Mouse (Mus musculus) stomach, postnatal 0 days (tissue): ENCODE results near the gene Olfr672. TPM values are rescaled to one million over a fixed set of nuclear protein-coding genes. Genes with fewer than 3 reads are reported as not detected.
"Not testable (repeated sequence)": the region's sequence is repeated elsewhere in the genome, so short reads cannot be mapped to it uniquely, and the experiment has no call there.

Experiments used
- ATAC-seq: fragments of 200-750 bp; cut with Nextera tagmentation; 2 replicates; pipeline ENCODE4 v1.8.0; 2017; ENCODE audit not compliant: low FRiP score, low TSS enrichment
- DNase-seq: peaks from one replicate; pipeline ENCODE4 v3.0.0-alpha.2; 2016; ENCODE audit warnings: low spot score
- H3K27ac ChIP-seq: fragments of 300-500 bp; sonication (generic); replicated peaks from 2 replicates; pipeline ENCODE4 v1.5.1; 2014; ENCODE audit warnings: mild to moderate bottlenecking, control low read depth
- H3K27me3 ChIP-seq: fragments of 300-500 bp; sonication (generic); 2 replicates; pipeline ENCODE4 v1.6.1; 2014; ENCODE audit warnings: low read length; ENCODE audit not compliant: control insufficient read depth, insufficient read depth
- H3K36me3 ChIP-seq: fragments of 300-500 bp; sonication (generic); 2 replicates; pipeline ENCODE4 v1.6.1; 2014; ENCODE audit warnings: low read length, mixed read lengths; ENCODE audit not compliant: control insufficient read depth, insufficient read depth
- H3K4me1 ChIP-seq: fragments of 300-500 bp; sonication (generic); replicated peaks from 2 replicates; pipeline ENCODE4 v1.6.1; 2014; ENCODE audit warnings: antibody characterized with exemption; ENCODE audit not compliant: control insufficient read depth, insufficient read depth
- H3K4me2 ChIP-seq: fragments of 300-500 bp; sonication (generic); replicated peaks from 2 replicates; pipeline ENCODE4 v1.6.1; 2014; ENCODE audit warnings: low read depth, mild to moderate bottlenecking, control low read depth, moderate library complexity
- H3K4me3 ChIP-seq: fragments of 300-500 bp; sonication (generic); 2 replicates; pipeline ENCODE4 v1.5.1; 2014; ENCODE audit warnings: low read depth, low read length, control low read depth
- H3K9ac ChIP-seq: fragments of 300-500 bp; sonication (generic); 2 replicates; pipeline ENCODE4 v1.6.1; 2014; ENCODE audit warnings: mild to moderate bottlenecking, low read length, control low read depth, mixed read lengths
- H3K9me3 ChIP-seq: fragments of 300-500 bp; sonication (generic); 2 replicates; pipeline ENCODE4 v1.6.1; 2016; ENCODE audit warnings: low read length; ENCODE audit not compliant: control insufficient read depth
- CTCF ChIP-seq: IDR thresholded peaks from 2 replicates; pipeline ENCODE4 v1.5.1; 2016; ENCODE audit warnings: antibody characterized with exemption, low read depth, mild to moderate bottlenecking, moderate library complexity
- EP300 ChIP-seq: optimal IDR thresholded peaks from 2 replicates; pipeline ENCODE3; 2016; ENCODE audit warnings: antibody characterized with exemption
- WGBS: fragments of 180-500 bp; shearing (Covaris S2); extraction: QIAGEN DNeasy Blood & Tissue Kit; methylation state at CpG from one replicate; pipeline ENCODE4 v1.1.7; 2014; 5-methylcytosine and 5-hydroxymethylcytosine counted together
- polyA plus RNA-seq: library from polyadenylated mRNA; unstranded; fragments of >200 nt; fragmentation: Nextera tagmentation; extraction: Ambion mirVana; gene quantifications from 2 replicates; pipeline ENCODE4 v1.2.1, GENCODE M21; 2015

Gene Olfr672
- polyA plus RNA-seq, 1 experiment from 2014 or later: not detected

- no peaks in the 10 kb centered on the region for H3K27me3 ChIP-seq
- H3K27ac ChIP-seq: no peak within 1 kb of the TSS
- DNase-seq (no peak), ATAC-seq (no peak)
- no peak within 1 kb of the TSS for H3K4me3 ChIP-seq
- no peak within 1 kb of the TSS for H3K4me2 ChIP-seq
- WGBS: 37% methylated on average over 1 of the region's 1 CpGs
- no peaks in the 10 kb centered on the region for H3K36me3 ChIP-seq
- no peaks in the 10 kb centered on the region for H3K9me3 ChIP-seq
- no peak within 1 kb of the TSS for H3K9ac ChIP-seq
- H3K4me1 ChIP-seq: no peaks in the 10 kb centered on the region
- no peak for TF ChIP-seq CTCF
- no peak for TF ChIP-seq EP300
Measured at GRCm38 (mm10) chr7:104962520-104962919, 39.3 kb downstream of the Olfr672 start, which contains the start of gene Olfr670. TSS of gene Olfr670 (minus strand) at chr7:104962620.

GRCm38 (mm10) chr7:104950234-104950633 lies 51.6 kb downstream of the Olfr672 start:
- not testable (repeated sequence) for H3K4me2 ChIP-seq, H3K9ac ChIP-seq, DNase-seq, H3K27ac ChIP-seq, H3K4me1 ChIP-seq, H3K27me3 ChIP-seq, H3K4me3 ChIP-seq, ATAC-seq, H3K36me3 ChIP-seq, H3K9me3 ChIP-seq
- 91% methylated on average over 16 of the region's 16 CpGs for WGBS

Other genes starting within 250 kb of the Olfr672 start
- not detected in 2 replicates for gene Usp17le, start 224.6 kb downstream of the Olfr672 start, polyA plus RNA-seq
- gene Usp17lb, start 159.4 kb downstream of the Olfr672 start, polyA plus RNA-seq: not detected in 2 replicates
- not detected in 2 replicates for gene Usp17la, start 145.0 kb downstream of the Olfr672 start, polyA plus RNA-seq
- not detected in 2 replicates for gene Olfr665, start 124.0 kb downstream of the Olfr672 start, polyA plus RNA-seq
- 0.10 TPM in 1 of 2 replicates, not detected in the other for gene Olfr666, start 106.1 kb downstream of the Olfr672 start, polyA plus RNA-seq
- gene Olfr667, start 80.5 kb downstream of the Olfr672 start, polyA plus RNA-seq: not detected in 2 replicates
- not detected in 2 replicates for gene Olfr668, start 74.0 kb downstream of the Olfr672 start, polyA plus RNA-seq
- gene Olfr669, start 67.8 kb downstream of the Olfr672 start, polyA plus RNA-seq: not detected in 2 replicates
- not detected in 2 replicates for gene Olfr670, start 39.4 kb downstream of the Olfr672 start, polyA plus RNA-seq
- gene Olfr671, start 22.9 kb downstream of the Olfr672 start, polyA plus RNA-seq: not detected in 2 replicates
- not detected in 2 replicates for gene Olfr675, start 26.4 kb upstream of the Olfr672 start, polyA plus RNA-seq
- not detected in 2 replicates for gene Olfr676, start 30.7 kb upstream of the Olfr672 start, polyA plus RNA-seq
- gene Olfr677, start 49.3 kb upstream of the Olfr672 start, polyA plus RNA-seq: not detected in 2 replicates
- not detected in 2 replicates for gene Olfr678, start 62.4 kb upstream of the Olfr672 start, polyA plus RNA-seq
- not detected in 2 replicates for gene Olfr679, start 79.2 kb upstream of the Olfr672 start, polyA plus RNA-seq
- not detected in 2 replicates for gene Olfr680-ps1, start 90.8 kb upstream of the Olfr672 start, polyA plus RNA-seq
- 0.02 TPM in 1 of 2 replicates, not detected in the other for gene Olfr681, start 114.8 kb upstream of the Olfr672 start, polyA plus RNA-seq
- not detected in 2 replicates for gene Olfr683, start 145.0 kb upstream of the Olfr672 start, polyA plus RNA-seq
- not detected in 2 replicates for gene Olfr684, start 161.6 kb upstream of the Olfr672 start, polyA plus RNA-seq
- not detected in 2 replicates for gene Olfr685, start 184.0 kb upstream of the Olfr672 start, polyA plus RNA-seq
- not detected in 2 replicates for gene Olfr686, start 205.5 kb upstream of the Olfr672 start, polyA plus RNA-seq